Mouse (Mus musculus): ENCODE measurements at regions not wholly inside any gene's neighbourhood (a gene's known extent, or its start where the extent isn't known, plus 50 kb on each side); places are given as distances from the start of the nearest gene placed in this dataset.

- intact Hi-C loops (cut with DNase I): no loop called here
Observed at GRCm38 (mm10) chr16:49278478-49278877, 221.2 kb downstream of the Myh15 start.

GRCm38 (mm10) chr16:49288096-49288714, 230.9 kb downstream of the Myh15 start:
- peak; percentile 47 to 61 for DNase-seq (ENCODE audit: low spot score in 2 of 2)
- intact Hi-C loops (cut with DNase I): no loop called here

More at GRCm38 (mm10) chr16:49278478-49278877, 221.2 kb downstream of the Myh15 start:
- peak; percentile 69 to 74 for DNase-seq (ENCODE audit: low spot score in 2 of 2)

- intact Hi-C loops (cut with DNase I): loop anchor here (10.0 kb wide), 1 partner anchor 1215 kb away; no protein-coding TSS in a partner anchor
- peak; percentile 71 to 78 for DNase-seq (ENCODE audit: low spot score in 2 of 2)
Observed at GRCm38 (mm10) chr16:49289200-49290079, 232.2 kb downstream of the Myh15 start.

- intact Hi-C loops (cut with DNase I): no loop called here
Observed at GRCm38 (mm10) chr16:49303612-49304307, 246.5 kb downstream of the Myh15 start.

GRCm38 (mm10) chr16:49304354-49304753, 247.1 kb downstream of the Myh15 start:
- intact Hi-C loops (cut with DNase I): no loop called here

More at GRCm38 (mm10) chr16:49303612-49304307, 246.5 kb downstream of the Myh15 start:
- no peak for DNase-seq (ENCODE audit: low spot score in 2 of 2)

GRCm38 (mm10) chr16:49317061-49317460, 259.8 kb downstream of the Myh15 start:
- intact Hi-C loops (cut with DNase I): no loop called here
- peak; percentile 26 to 45 for DNase-seq (ENCODE audit: low spot score in 2 of 2)

More at GRCm38 (mm10) chr16:49304354-49304753, 247.1 kb downstream of the Myh15 start:
- DNase-seq (ENCODE audit: low spot score in 2 of 2): no peak

- no peak for DNase-seq (ENCODE audit: low spot score in 2 of 2)
- intact Hi-C loops (cut with DNase I): no loop called here
Observed at GRCm38 (mm10) chr16:49319047-49319678, 261.9 kb downstream of the Myh15 start.

- intact Hi-C loops (cut with DNase I): loop anchor here (2.0 to 10.0 kb wide), 2 partner anchors 125 to 303 kb away; no protein-coding TSS in a partner anchor
- DNase-seq (ENCODE audit: low spot score in 2 of 2): no peak
Observed at GRCm38 (mm10) chr16:49319774-49320173, 262.5 kb downstream of the Myh15 start.

GRCm38 (mm10) chr16:49321951-49322350, 264.7 kb downstream of the Myh15 start:
- intact Hi-C loops (cut with DNase I): loop anchor here (1.0 to 10.0 kb wide), 3 partner anchors 127 to 305 kb away; no protein-coding TSS in a partner anchor
- peak; percentile 9 to 20 for DNase-seq (ENCODE audit: low spot score in 2 of 2)

GRCm38 (mm10) chr16:49330725-49331386, 273.6 kb downstream of the Myh15 start:
- intact Hi-C loops (cut with DNase I): no loop called here
- DNase-seq (ENCODE audit: low spot score in 2 of 2): no peak

GRCm38 (mm10) chr16:49332107-49332722, 274.9 kb downstream of the Myh15 start:
- DNase-seq (ENCODE audit: low spot score in 2 of 2): peak; percentile 19 to 20
- intact Hi-C loops (cut with DNase I): no loop called here

GRCm38 (mm10) chr16:49335916-49336315, 278.6 kb downstream of the Myh15 start:
- peak; percentile 38 to 40 for DNase-seq (ENCODE audit: low spot score in 2 of 2)
- intact Hi-C loops (cut with DNase I): no loop called here

GRCm38 (mm10) chr16:49337948-49338347, 280.7 kb downstream of the Myh15 start:
- intact Hi-C loops (cut with DNase I): no loop called here

GRCm38 (mm10) chr16:49358404-49358803, 301.1 kb downstream of the Myh15 start:
- no peak for DNase-seq (ENCODE audit: low spot score in 2 of 2)
- intact Hi-C loops (cut with DNase I): no loop called here

More at GRCm38 (mm10) chr16:49337948-49338347, 280.7 kb downstream of the Myh15 start:
- no peak for DNase-seq (ENCODE audit: low spot score in 2 of 2)

- DNase-seq (ENCODE audit: low spot score in 2 of 2): no peak
- intact Hi-C loops (cut with DNase I): no loop called here
Observed at GRCm38 (mm10) chr16:49361731-49362130, 304.4 kb downstream of the Myh15 start.

- intact Hi-C loops (cut with DNase I): no loop called here
- no peak for DNase-seq (ENCODE audit: low spot score in 2 of 2)
Observed at GRCm38 (mm10) chr16:49369450-49369849, 312.2 kb downstream of the Myh15 start.

- intact Hi-C loops (cut with DNase I): no loop called here
Observed at GRCm38 (mm10) chr16:49375108-49375507, 317.8 kb downstream of the Myh15 start.

GRCm38 (mm10) chr16:49378917-49379473, 320.0 kb upstream of the Ift57 start:
- intact Hi-C loops (cut with DNase I): no loop called here
- no peak for DNase-seq (ENCODE audit: low spot score in 2 of 2)

More at GRCm38 (mm10) chr16:49375108-49375507, 317.8 kb downstream of the Myh15 start:
- DNase-seq (ENCODE audit: low spot score in 2 of 2): no peak
